Mouse (Mus musculus): ENCODE measurements around the gene Ubap1l.

DNA sequence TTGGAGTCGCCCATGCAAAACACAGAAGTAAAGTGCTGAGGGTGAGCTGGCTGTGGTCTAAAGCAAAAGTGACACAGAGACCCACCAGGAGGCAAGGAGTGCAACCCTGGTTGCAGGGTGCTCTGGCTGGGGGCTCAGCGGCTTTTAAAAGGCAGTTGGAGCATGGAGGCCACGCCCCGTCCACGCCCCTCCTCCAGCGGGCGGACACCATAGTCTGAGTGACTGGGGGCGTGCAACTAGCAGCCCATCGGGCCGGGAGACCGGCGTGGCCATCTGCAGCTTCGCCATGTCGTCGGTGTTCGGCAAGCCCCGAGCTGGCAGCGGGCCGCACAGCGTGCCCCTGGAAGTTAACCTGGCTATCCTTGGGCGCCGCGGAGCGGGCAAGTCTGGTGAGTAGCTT lies 37.4 kb downstream of the Ubap1l start, which contains the start of gene Rasl12:
- no peak for TF ChIP-seq CTCF (IDR thresholded peaks at IDR 0.05; ENCODE audit: low read depth, low read length)
- TF ChIP-seq POLR2A (IDR thresholded peaks at IDR 0.05; ENCODE audit: borderline replicate concordance, low read depth, low read length), result no peak
